Mouse (Mus musculus) kidney, adult 2 months (tissue): ENCODE results near the gene Ivd. TPM values are rescaled to one million over a fixed set of nuclear protein-coding genes. Genes with fewer than 3 reads are reported as not detected.
A peak's percentile ranks its signal among the peaks of the same experiment; 100 is the strongest.

Experiments
- DNase-seq: peaks from one replicate; pipeline ENCODE4 v3.0.0; 2021
- H3K27ac ChIP-seq: fragments of 200-500 bp; 2 replicates; pipeline ENCODE4 v1.5.1; 2012; ENCODE audit warnings: low read depth, low read length, control low read depth, inconsistent platforms; ENCODE audit not compliant: insufficient read depth
- H3K27me3 ChIP-seq: fragments of 200-500 bp; replicated peaks from 2 replicates; pipeline ENCODE4 v1.6.1; 2012; ENCODE audit warnings: mild to moderate bottlenecking, moderate library complexity, low read length, inconsistent platforms; ENCODE audit not compliant: control insufficient read depth, insufficient read depth
- H3K36me3 ChIP-seq: fragments of 200-500 bp; 2 replicates; pipeline ENCODE4 v1.6.1; 2012; ENCODE audit warnings: mild to moderate bottlenecking, moderate library complexity, low read length, inconsistent platforms; ENCODE audit not compliant: control insufficient read depth, insufficient read depth
- H3K4me1 ChIP-seq: fragments of 200-500 bp; 2 replicates; pipeline ENCODE4 v1.6.1; 2011; ENCODE audit warnings: low read length; ENCODE audit not compliant: control insufficient read depth, insufficient read depth
- H3K4me3 ChIP-seq: fragments of 200-500 bp; 2 replicates; pipeline ENCODE4 v1.5.1; 2011; ENCODE audit warnings: mild to moderate bottlenecking, low read depth, low read length, control low read depth; ENCODE audit not compliant: insufficient read depth
- CTCF ChIP-seq: fragments of 200-500 bp; conservative IDR thresholded peaks from 2 replicates; pipeline ENCODE4 v1.5.1; 2011; ENCODE audit warnings: low read depth, mild to moderate bottlenecking, control low read depth, low read length, moderate library complexity, mixed read lengths; ENCODE audit not compliant: insufficient read depth, insufficient read length
- POLR2A ChIP-seq: fragments of 200-500 bp; IDR thresholded peaks from one replicate; pipeline ENCODE4 v1.6.1; 2011; ENCODE audit warnings: low read depth, low read length, control low read depth
- WGBS: fragments of 180-500 bp; shearing (Covaris S2); methylation state at CpG from one replicate; pipeline ENCODE4 v1.1.7; 2018; 5-methylcytosine and 5-hydroxymethylcytosine counted together
- polyA plus RNA-seq: library from polyadenylated mRNA; depleted of rRNA; stranded (reverse); fragments of >200 nt; gene quantifications from 2 replicates; pipeline ENCODE4 v1.2.3, GENCODE M21; 2012

Gene Ivd
- polyA plus RNA-seq, 1 experiment, result 215 TPM

GRCm38 (mm10) chr2:118895990-118896913 is 34.5 kb downstream of the Ivd start:
- no peaks in the 10 kb centered on the region for H3K36me3 ChIP-seq
- no peak for TF ChIP-seq CTCF
- no peak for TF ChIP-seq POLR2A
- 4% methylated on average over 38 of the region's 38 CpGs for WGBS
- no peak overlapping the region for H3K27ac ChIP-seq
- H3K27me3 ChIP-seq, result no peaks in the 10 kb centered on the region
- H3K4me1 ChIP-seq, result no peaks in the 10 kb centered on the region
- DNase-seq, result peak; percentile 53
- H3K4me3 ChIP-seq, result peak overlapping the region; percentile 27

GRCm38 (mm10) chr2:118896914-118897291 is 35.1 kb downstream of the Ivd start:
- Histone ChIP-seq H3K27me3 (no peaks in the 10 kb centered on the region), H3K4me3 (peak overlapping the region; percentile 27), H3K27ac (no peak overlapping the region), H3K36me3 (no peaks in the 10 kb centered on the region), H3K4me1 (no peaks in the 10 kb centered on the region)
- TF ChIP-seq POLR2A, result no peak
- TF ChIP-seq CTCF, result no peak
- WGBS, result 4% methylated on average over 13 of the region's 13 CpGs
- DNase-seq, result no peak

GRCm38 (mm10) chr2:118897392-118897791 is 35.6 kb downstream of the Ivd start:
- Histone ChIP-seq H3K27me3 (no peaks in the 10 kb centered on the region), H3K4me3 (no peak overlapping the region)
- 17% methylated on average over 7 of the region's 7 CpGs for WGBS

GRCm38 (mm10) chr2:118897808-118898207 is 36.1 kb downstream of the Ivd start:
- Histone ChIP-seq H3K4me1 (no peaks in the 10 kb centered on the region), H3K4me3 (no peak overlapping the region), H3K27me3 (no peaks in the 10 kb centered on the region), H3K36me3 (no peaks in the 10 kb centered on the region), H3K27ac (no peak overlapping the region)
- TF ChIP-seq CTCF, result no peak
- TF ChIP-seq POLR2A, result no peak
- DNase-seq, result no peak
- WGBS, result 15% methylated on average over 11 of the region's 11 CpGs

More at GRCm38 (mm10) chr2:118897392-118897791, 35.6 kb downstream of the Ivd start:
- H3K4me1 ChIP-seq, result no peaks in the 10 kb centered on the region
- no peak overlapping the region for H3K27ac ChIP-seq
- DNase-seq, result no peak
- H3K36me3 ChIP-seq, result no peaks in the 10 kb centered on the region
- no peak for TF ChIP-seq POLR2A
- no peak for TF ChIP-seq CTCF

GRCm38 (mm10) chr2:118898771-118899170 is 37.0 kb downstream of the Ivd start:
- 38% methylated on average over 4 of the region's 4 CpGs for WGBS
- no peak overlapping the region for H3K27ac ChIP-seq
- TF ChIP-seq CTCF (no peak), POLR2A (no peak)
- H3K4me3 ChIP-seq, result no peak overlapping the region
- H3K4me1 ChIP-seq, result peaks cover 8% of the 10 kb centered on the region; the same call in 1 of the 2 replicates
- no peaks in the 10 kb centered on the region for H3K27me3 ChIP-seq
- H3K36me3 ChIP-seq, result no peaks in the 10 kb centered on the region
- no peak for DNase-seq

GRCm38 (mm10) chr2:118899306-118899705 is 37.6 kb downstream of the Ivd start:
- Histone ChIP-seq H3K27ac (no peak overlapping the region), H3K27me3 (no peaks in the 10 kb centered on the region), H3K4me3 (no peak overlapping the region), H3K4me1 (peaks cover 8% of the 10 kb centered on the region; the same call in 1 of the 2 replicates), H3K36me3 (no peaks in the 10 kb centered on the region)
- no peak for TF ChIP-seq CTCF
- no peak for TF ChIP-seq POLR2A
- 27% methylated on average over 7 of the region's 7 CpGs for WGBS
- no peak for DNase-seq
